Mouse (Mus musculus) small intestine, adult 2 months (tissue): ENCODE results near the gene Dek.

Experiments
- CTCF ChIP-seq: fragments of 200-500 bp; IDR thresholded peaks from 2 replicates; pipeline ENCODE4 v1.5.1; 2012; ENCODE audit warnings: low read depth, mild to moderate bottlenecking, control low read depth, inconsistent platforms, low read length, moderate library complexity, mixed read lengths; ENCODE audit not compliant: insufficient replicate concordance, insufficient read length; ENCODE audit errors: extremely low read depth
- POLR2A ChIP-seq: fragments of 200-500 bp; IDR thresholded peaks from 2 replicates; pipeline ENCODE4 v1.6.1; 2012; ENCODE audit warnings: low read depth, mild to moderate bottlenecking, control low read depth, inconsistent platforms, low read length, moderate library complexity

GRCm38 (mm10) chr13:47093791-47094190, 12.2 kb downstream of the Dek start:
- no peak for TF ChIP-seq POLR2A
- no peak for TF ChIP-seq CTCF
